In genomic region chr15:101970536-101970935, GRCm38 (mm10) we compare ENCODE assay signal across 9 mouse cellular contexts. TPM values are rescaled to one million over a fixed set of nuclear protein-coding genes. Genes with fewer than 3 reads are reported as not detected.
DNase-seq lines count a peak whose midpoint lies in the region; ATAC-seq and TF ChIP-seq lines count a peak whose summit lies in the region.
"Had no signal": no experiment of that assay in that cellular context is flagged by ENCODE, and none has a peak within 500 bp of the region (broad histone marks: within the 10 kb centered on the region; RNA-seq: fewer than 3 reads in every experiment).

No protein-coding gene starts in this region.

- WGBS in heart, adult 2 months, result 6% methylated on average over 3 of the region's 6 CpGs
- WGBS in limb, embryonic 14.5 days, result 11% methylated on average over 3 of the region's 6 CpGs

- TF ChIP-seq EP300 in heart, adult 2 months (IDR thresholded peaks at IDR 0.05; ENCODE audit: insufficient read depth, low read depth, low read length), result no peak

- no peak for TF ChIP-seq POLR2A in heart, adult 2 months (IDR thresholded peaks at IDR 0.05; ENCODE audit: insufficient read depth, low read depth, low read length)
- no peak for TF ChIP-seq POLR2A in cortical plate, adult 2 months (IDR thresholded peaks at IDR 0.05; ENCODE audit: extremely low read depth, insufficient read depth, low read length)
- TF ChIP-seq POLR2A in limb, embryonic 14.5 days (IDR thresholded peaks at IDR 0.05; ENCODE audit: borderline replicate concordance, extremely low read depth, insufficient read depth, insufficient read length), result no peak

- peak in 1 of 2 experiments; percentile 47 for DNase-seq in heart, adult 2 months
- DNase-seq in heart, postnatal 25 days (ENCODE audit: low spot score), result no peak
- DNase-seq in right cerebral cortex, postnatal 14 days, result peak; percentile 53
- no peak for DNase-seq in right cerebral cortex, postnatal 25 days
- peak; percentile 69 for DNase-seq in limb, embryonic 14.5 days (ENCODE audit: low spot score)
- DNase-seq in spleen, adult 12 weeks (ENCODE audit: low spot score), result no peak

- peak; percentile 79 for TF ChIP-seq CTCF in heart, adult 2 months (IDR thresholded peaks at IDR 0.05)
- peak; percentile 64 for TF ChIP-seq CTCF in cortical plate, adult 2 months (IDR thresholded peaks at IDR 0.05; ENCODE audit: extremely low read depth, insufficient read depth, low read length)

- intact Hi-C loops in heart, adult 2 months (cut with DNase I), result no loop called here
- intact Hi-C loops in heart, postnatal 25 days (cut with DNase I), result loop anchor here (5.0 kb wide), 1 partner anchor 633 kb away; no protein-coding TSS in a partner anchor

- no peaks in the 10 kb centered on the region for H3K27me3 ChIP-seq in heart, adult 2 months (ENCODE audit: control insufficient read depth, insufficient read depth, low read length)
- H3K27me3 ChIP-seq in limb, embryonic 14.5 days (ENCODE audit: control insufficient read depth, insufficient read depth, low read length), result no peaks in the 10 kb centered on the region
- H3K27me3 ChIP-seq: hindbrain, embryonic 15.5 days had no signal

- H3K79me2 ChIP-seq in heart, adult 2 months (replicated peaks; ENCODE audit: control insufficient read depth, insufficient read depth, low read length), result no peaks in the 10 kb centered on the region

- no peak overlapping the region for H3K9ac ChIP-seq in heart, adult 2 months (ENCODE audit: low read depth, low read length)
- no peak overlapping the region for H3K9ac ChIP-seq in limb, embryonic 14.5 days (ENCODE audit: low read depth, low read length, severe bottlenecking)
- H3K9ac ChIP-seq: hindbrain, embryonic 15.5 days had no signal

- no peak overlapping the region for H3K4me2 ChIP-seq in limb, embryonic 14.5 days (replicated peaks; ENCODE audit: low read depth, low read length, severe bottlenecking)
- H3K4me2 ChIP-seq: hindbrain, embryonic 15.5 days had no signal

- no peak overlapping the region for H3K27ac ChIP-seq in heart, adult 2 months
- no peak overlapping the region for H3K27ac ChIP-seq in cortical plate, adult 2 months (ENCODE audit: insufficient read depth, low read length)
- H3K27ac ChIP-seq in limb, embryonic 14.5 days (replicated peaks; ENCODE audit: low read depth, low read length), result no peak overlapping the region
- H3K27ac ChIP-seq: hindbrain, embryonic 15.5 days had no signal

- H3K4me3 ChIP-seq in heart, adult 2 months, result no peak overlapping the region
- no peak overlapping the region for H3K4me3 ChIP-seq in cortical plate, adult 2 months (ENCODE audit: insufficient read depth, low read length)
- no peak overlapping the region for H3K4me3 ChIP-seq in limb, embryonic 14.5 days (replicated peaks; ENCODE audit: low read length)
- H3K4me3 ChIP-seq: hindbrain, embryonic 15.5 days had no signal

- no peaks in the 10 kb centered on the region for H3K36me3 ChIP-seq in heart, adult 2 months (ENCODE audit: control insufficient read depth, insufficient read depth, low read length)
- H3K36me3 ChIP-seq in limb, embryonic 14.5 days (ENCODE audit: control insufficient read depth, insufficient read depth, low read length), result no peaks in the 10 kb centered on the region
- H3K36me3 ChIP-seq: hindbrain, embryonic 15.5 days had no signal

- H3K4me1 ChIP-seq in heart, adult 2 months (ENCODE audit: control insufficient read depth, insufficient read depth, low read length), result peaks cover 5% of the 10 kb centered on the region
- no peaks in the 10 kb centered on the region for H3K4me1 ChIP-seq in cortical plate, adult 2 months (ENCODE audit: control insufficient read depth, insufficient read depth, low read length)
- peaks cover 11% of the 10 kb centered on the region for H3K4me1 ChIP-seq in limb, embryonic 14.5 days (ENCODE audit: control insufficient read depth, insufficient read depth, low read length)

- ATAC-seq in limb, embryonic 14.5 days (ENCODE audit: low FRiP score, low read depth), result no peak
- ATAC-seq in megakaryocyte progenitor cell, adult 5-6 weeks (replicated peaks; ENCODE audit: poor library complexity), result no peak

- H3K9me3 ChIP-seq in limb, embryonic 14.5 days (ENCODE audit: control insufficient read depth, low read length), result no peaks in the 10 kb centered on the region
- H3K9me3 ChIP-seq: hindbrain, embryonic 15.5 days had no signal

RNA-seq across cellular contexts. Expression of gene Krt78, which starts 16.4 kb away (rescaled TPM):
- total RNA-seq in heart, adult 2 months (2021), result under 1 TPM in 1 of 2 experiments, not detected in 1; 0.08 TPM
- polyA plus RNA-seq in heart, adult 2 months (2012; rRNA removed), result not detected in 2 replicates
- total RNA-seq in heart, postnatal 25 days (2021), result not detected
- polyA plus RNA-seq in cortical plate, adult 2 months (2012; rRNA removed), result 0.04 TPM in 1 of 2 replicates, not detected in the other
- polyA plus RNA-seq in limb, embryonic 14.5 days (2012; rRNA removed), result 0.04 and 0.09 TPM in 2 replicates
- polyA plus RNA-seq in limb, embryonic 14.5 days (2014; fragmentation: Nextera tagmentation; extraction: Ambion mirVana), result 0.08 and 0.22 TPM in 2 replicates
- not detected in 2 replicates for total RNA-seq in megakaryocyte progenitor cell, adult 5-6 weeks (2015)
- not detected in 2 replicates for total RNA-seq in megakaryocyte progenitor cell, adult 5-6 weeks (2017)
- polyA plus RNA-seq: hindbrain, embryonic 15.5 days had no signal

RNA-seq across cellular contexts. Expression of gene Krt79, which starts 30.4 kb away (rescaled TPM):
- total RNA-seq in heart, adult 2 months (2021), result under 1 TPM in 1 of 2 experiments, not detected in 1; 0.27 TPM
- 1.5 and 2.3 TPM in 2 replicates for polyA plus RNA-seq in heart, adult 2 months (2012; rRNA removed)
- not detected for total RNA-seq in heart, postnatal 25 days (2021)
- polyA plus RNA-seq in cortical plate, adult 2 months (2012; rRNA removed), result 0.04 TPM in 1 of 2 replicates, not detected in the other
- polyA plus RNA-seq in limb, embryonic 14.5 days (2012; rRNA removed), result 0.18 and 0.23 TPM in 2 replicates
- 0.29 and 0.51 TPM in 2 replicates for polyA plus RNA-seq in limb, embryonic 14.5 days (2014; fragmentation: Nextera tagmentation; extraction: Ambion mirVana)
- not detected in 2 replicates for total RNA-seq in megakaryocyte progenitor cell, adult 5-6 weeks (2015)
- not detected in 2 replicates for total RNA-seq in megakaryocyte progenitor cell, adult 5-6 weeks (2017)

RNA-seq across cellular contexts. Expression of gene Krt8, which starts 33.7 kb away (rescaled TPM):
- total RNA-seq in heart, adult 2 months (2021), result 1 to 10 TPM; 1.7 TPM
- 2.3 and 9.8 TPM in 2 replicates for polyA plus RNA-seq in heart, adult 2 months (2012; rRNA removed)
- 1 to 10 TPM; 2.5 to 2.7 TPM for total RNA-seq in heart, postnatal 25 days (2021)
- polyA plus RNA-seq in cortical plate, adult 2 months (2012; rRNA removed), result 0.25 TPM in 2 replicates
- polyA plus RNA-seq in limb, embryonic 14.5 days (2012; rRNA removed), result 3.7 and 7.9 TPM in 2 replicates
- polyA plus RNA-seq in limb, embryonic 14.5 days (2014; fragmentation: Nextera tagmentation; extraction: Ambion mirVana), result 13.2 and 19.8 TPM in 2 replicates
- total RNA-seq in megakaryocyte progenitor cell, adult 5-6 weeks (2015), result 0.12 and 0.73 TPM in 2 replicates
- 0.12 and 0.44 TPM in 2 replicates for total RNA-seq in megakaryocyte progenitor cell, adult 5-6 weeks (2017)

RNA-seq across cellular contexts. Expression of gene Krt4, which starts 46.0 kb away (rescaled TPM):
- total RNA-seq in heart, adult 2 months (2021), result not detected
- 0.43 TPM in 1 of 2 replicates, not detected in the other for polyA plus RNA-seq in heart, adult 2 months (2012; rRNA removed)
- not detected for total RNA-seq in heart, postnatal 25 days (2021)
- not detected in 2 replicates for polyA plus RNA-seq in cortical plate, adult 2 months (2012; rRNA removed)
- polyA plus RNA-seq in limb, embryonic 14.5 days (2012; rRNA removed), result 27.0 and 51.0 TPM in 2 replicates
- polyA plus RNA-seq in limb, embryonic 14.5 days (2014; fragmentation: Nextera tagmentation; extraction: Ambion mirVana), result 180 and 268 TPM in 2 replicates
- total RNA-seq in megakaryocyte progenitor cell, adult 5-6 weeks (2015), result 0.52 TPM in 1 of 2 replicates, not detected in the other
- not detected in 2 replicates for total RNA-seq in megakaryocyte progenitor cell, adult 5-6 weeks (2017)

RNA-seq across cellular contexts. Expression of gene Krt18, which starts 57.4 kb away (rescaled TPM):
- 1 to 10 TPM; 2.6 to 2.7 TPM for total RNA-seq in heart, adult 2 months (2021)
- 2.7 and 6.7 TPM in 2 replicates for polyA plus RNA-seq in heart, adult 2 months (2012; rRNA removed)
- total RNA-seq in heart, postnatal 25 days (2021), result 1 to 10 TPM; 3.7 to 4.9 TPM
- 0.30 and 0.46 TPM in 2 replicates for polyA plus RNA-seq in cortical plate, adult 2 months (2012; rRNA removed)
- polyA plus RNA-seq in limb, embryonic 14.5 days (2012; rRNA removed), result 5.9 and 7.6 TPM in 2 replicates
- 16.4 and 22.3 TPM in 2 replicates for polyA plus RNA-seq in limb, embryonic 14.5 days (2014; fragmentation: Nextera tagmentation; extraction: Ambion mirVana)
- 7.9 and 11.8 TPM in 2 replicates for total RNA-seq in megakaryocyte progenitor cell, adult 5-6 weeks (2015)
- total RNA-seq in megakaryocyte progenitor cell, adult 5-6 weeks (2017), result 12.0 and 14.6 TPM in 2 replicates

Comparison
In these comparisons a context has a peak if more than half of its experiments do, and no peak if none do; other contexts are left out.
1. DNase-seq: peak in right cerebral cortex, postnatal 14 days (single experiment) and limb, embryonic 14.5 days (single experiment); none in heart, postnatal 25 days (single experiment), right cerebral cortex, postnatal 25 days (single experiment) and spleen, adult 12 weeks (single experiment).